Mouse (Mus musculus): Measurements from ENCODE around the gene Qdpr.
A peak's percentile ranks its signal among the peaks of the same experiment; 100 is the strongest.

Qdpr gene

GRCm38 (mm10) chr5:45449831-45450716 lies at the start of gene Qdpr:
Gene Qdpr (minus strand): TSS chr5:45450236.
- DNase-seq = peak; percentile 90 to 96

- no peak for DNase-seq
Measured at GRCm38 (mm10) chr5:45497564-45497963, 47.5 kb upstream of the Qdpr start.

GRCm38 (mm10) chr5:45496930-45497550 lies 47.0 kb upstream of the Qdpr start:
- no peak for DNase-seq

- no peak for DNase-seq
Measured at GRCm38 (mm10) chr5:45496479-45496878, 46.4 kb upstream of the Qdpr start.

- DNase-seq = no peak
Measured at GRCm38 (mm10) chr5:45496042-45496441, 46.0 kb upstream of the Qdpr start.

- DNase-seq = no peak
Measured at GRCm38 (mm10) chr5:45495429-45495975, 45.5 kb upstream of the Qdpr start.

- no peak for DNase-seq
Measured at GRCm38 (mm10) chr5:45494093-45494755, 44.2 kb upstream of the Qdpr start.

GRCm38 (mm10) chr5:45493191-45494092 lies 43.4 kb upstream of the Qdpr start, which contains the start of gene Lap3:
Gene Lap3 (plus strand): TSS chr5:45493374.
- peak; percentile 96 for DNase-seq

- no peak for DNase-seq
Measured at GRCm38 (mm10) chr5:45491776-45492175, 41.7 kb upstream of the Qdpr start.

- DNase-seq = no peak
Measured at GRCm38 (mm10) chr5:45483654-45484053, 33.6 kb upstream of the Qdpr start.

- DNase-seq = no peak
Measured at GRCm38 (mm10) chr5:45482607-45483006, 32.6 kb upstream of the Qdpr start.

GRCm38 (mm10) chr5:45481125-45481524 lies 31.1 kb upstream of the Qdpr start:
- no peak for DNase-seq

- DNase-seq = no peak
Measured at GRCm38 (mm10) chr5:45480066-45480465, 30.0 kb upstream of the Qdpr start.

- no peak for DNase-seq
Measured at GRCm38 (mm10) chr5:45477601-45478000, 27.6 kb upstream of the Qdpr start.

- no peak for DNase-seq
Measured at GRCm38 (mm10) chr5:45476288-45476687, 26.3 kb upstream of the Qdpr start.

GRCm38 (mm10) chr5:45475771-45476170 lies 25.7 kb upstream of the Qdpr start:
- no peak for DNase-seq

- DNase-seq = no peak
Measured at GRCm38 (mm10) chr5:45474758-45475157, 24.7 kb upstream of the Qdpr start.

GRCm38 (mm10) chr5:45474215-45474614 lies 24.2 kb upstream of the Qdpr start:
- no peak for DNase-seq

GRCm38 (mm10) chr5:45473521-45473920 lies 23.5 kb upstream of the Qdpr start:
- no peak for DNase-seq

GRCm38 (mm10) chr5:45472880-45473450 lies 22.9 kb upstream of the Qdpr start:
- no peak for DNase-seq

- no peak for DNase-seq
Measured at GRCm38 (mm10) chr5:45454456-45454855, 4.4 kb upstream of the Qdpr start.

- no peak for DNase-seq
Measured at GRCm38 (mm10) chr5:45453451-45453850, 3.4 kb upstream of the Qdpr start, which contains the start of gene Clrn2. Gene Clrn2 (plus strand): TSS chr5:45453751.

All from thymus, adult 18-20 months (tissue).